Mouse (Mus musculus) liver, adult (tissue): ENCODE data around the gene Runx2.

ENCODE experiments used
- GATA4 ChIP-seq: IDR thresholded peaks from 2 replicates; pipeline ENCODE4 v1.6.1; 2014; ENCODE audit warnings: mild to moderate bottlenecking, low read length; ENCODE audit not compliant: insufficient replicate concordance

Gene Runx2

GRCm38 (mm10) chr17:44734501-44735222, 79.9 kb downstream of the Runx2 start:
- no peak for TF ChIP-seq GATA4

DNA sequence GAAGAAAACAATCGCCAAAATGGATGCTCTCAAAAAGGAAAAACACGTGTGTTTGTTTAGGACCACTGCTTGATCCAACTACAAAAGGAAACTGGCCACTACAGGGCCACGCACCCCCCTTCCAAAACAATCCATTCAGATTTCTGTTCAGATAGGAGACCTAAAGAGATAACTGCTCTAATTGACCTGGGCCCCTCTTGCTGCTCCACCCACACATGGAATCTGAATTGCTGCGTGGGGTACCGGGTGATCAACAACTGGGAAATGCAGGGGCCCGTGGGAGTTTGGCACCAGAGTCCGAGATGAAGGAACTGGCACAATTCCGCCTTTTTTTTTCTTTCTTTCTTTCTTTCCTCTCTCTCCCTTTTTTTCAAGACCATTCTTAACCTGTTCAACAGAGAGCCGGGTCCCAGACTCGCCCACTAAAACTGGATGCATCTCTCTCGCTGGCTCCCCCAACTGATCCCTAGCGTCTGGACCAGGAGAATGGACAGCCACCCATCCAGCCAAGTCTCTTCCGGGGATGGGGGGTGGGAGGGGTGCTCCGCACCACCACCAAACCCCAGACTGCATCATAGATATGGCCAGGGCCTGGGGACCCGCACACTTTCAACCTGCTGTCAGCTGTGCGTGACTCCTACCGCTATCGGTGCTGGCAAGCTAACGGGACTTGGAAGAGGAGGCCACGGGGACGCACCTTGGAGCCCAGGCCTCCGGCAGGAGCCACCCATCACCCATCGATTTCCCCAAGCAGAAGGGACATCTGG, 80.9 kb downstream of the Runx2 start:
- TF ChIP-seq GATA4, result no peak

GRCm38 (mm10) chr17:44728464-44728863, 86.1 kb downstream of the Runx2 start:
- no peak for TF ChIP-seq GATA4

DNA sequence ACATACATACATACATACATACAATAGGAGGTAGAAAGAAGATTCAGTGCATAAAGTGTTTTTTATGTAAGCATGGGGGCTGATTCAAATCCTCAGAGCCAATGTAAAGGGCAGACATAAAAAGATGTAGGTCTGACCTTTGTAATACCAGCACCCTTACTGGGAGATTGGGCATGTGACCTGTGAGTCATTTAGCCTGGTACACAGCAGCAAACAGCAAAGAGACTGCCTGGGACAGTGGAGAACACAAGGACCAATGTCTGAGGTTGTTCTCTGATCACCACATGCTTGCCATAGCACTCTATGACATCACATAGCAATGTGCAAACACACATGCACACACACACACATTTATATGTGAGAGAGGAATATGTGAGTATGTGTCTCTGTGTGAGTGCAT, 86.9 kb downstream of the Runx2 start:
- no peak for TF ChIP-seq GATA4

GRCm38 (mm10) chr17:44724805-44725480, 89.7 kb downstream of the Runx2 start:
- TF ChIP-seq GATA4, result no peak

GRCm38 (mm10) chr17:44724255-44724654, 90.3 kb downstream of the Runx2 start:
- no peak for TF ChIP-seq GATA4

- TF ChIP-seq GATA4, result no peak
Measured at GRCm38 (mm10) chr17:44722103-44722792, 92.3 kb downstream of the Runx2 start.

DNA sequence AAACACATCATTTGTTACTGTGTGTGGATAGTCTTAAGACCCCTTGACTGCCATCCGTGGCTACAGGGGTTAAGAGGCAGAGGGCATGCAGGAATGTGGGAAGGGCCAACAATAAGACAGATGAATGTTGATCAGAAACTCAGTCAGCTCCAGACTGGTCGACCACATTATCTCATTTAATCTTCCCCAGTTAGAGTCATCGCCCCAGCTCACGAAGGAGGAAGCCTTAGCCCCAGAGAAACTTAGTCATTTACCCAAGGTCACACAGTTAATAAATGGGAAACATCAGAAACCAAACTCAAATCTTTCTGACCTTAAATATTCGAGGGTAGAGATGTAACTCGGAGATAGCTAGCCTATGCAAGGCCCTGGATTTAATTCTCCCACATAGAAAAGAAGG, 96.0 kb downstream of the Runx2 start:
- TF ChIP-seq GATA4, result no peak

DNA sequence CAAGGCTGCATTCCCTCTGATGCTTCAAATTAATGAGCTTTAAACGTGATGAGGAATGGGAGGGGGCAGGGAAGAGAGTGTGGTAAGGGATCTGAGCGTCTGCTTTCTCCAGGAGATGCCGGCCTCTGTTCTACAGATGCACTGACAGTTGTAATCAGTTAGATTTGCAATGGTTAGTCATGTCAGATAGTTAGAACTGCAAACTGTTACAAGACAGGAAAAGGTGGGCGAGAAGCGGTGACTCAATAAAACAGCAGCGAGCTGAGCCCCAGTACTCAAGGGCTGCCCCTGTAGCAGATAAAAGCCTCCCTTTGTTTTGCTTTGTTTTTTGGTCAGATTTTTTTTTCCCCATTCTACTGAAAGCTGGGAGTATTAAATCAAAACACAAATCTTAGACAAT, 96.6 kb downstream of the Runx2 start:
- TF ChIP-seq GATA4, result no peak

DNA sequence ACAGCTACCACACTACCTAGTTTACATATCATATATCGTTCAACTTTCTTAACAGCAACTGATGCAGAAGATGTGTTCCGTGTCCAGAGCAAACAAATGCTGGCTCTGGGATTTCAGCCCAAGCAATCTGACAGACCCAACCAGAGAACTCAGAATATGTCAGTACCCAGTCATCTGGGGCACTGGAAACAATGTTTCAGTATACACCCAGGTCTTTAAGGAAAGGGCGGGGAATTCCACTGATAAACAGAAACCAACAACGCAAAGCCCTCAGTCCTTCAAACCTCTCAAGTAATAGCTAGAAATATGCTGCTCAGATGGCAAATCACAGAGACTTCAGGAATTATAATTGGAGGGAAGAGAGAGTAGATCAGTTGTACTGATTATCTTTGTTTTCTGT, 100.5 kb downstream of the Runx2 start:
- no peak for TF ChIP-seq GATA4

DNA sequence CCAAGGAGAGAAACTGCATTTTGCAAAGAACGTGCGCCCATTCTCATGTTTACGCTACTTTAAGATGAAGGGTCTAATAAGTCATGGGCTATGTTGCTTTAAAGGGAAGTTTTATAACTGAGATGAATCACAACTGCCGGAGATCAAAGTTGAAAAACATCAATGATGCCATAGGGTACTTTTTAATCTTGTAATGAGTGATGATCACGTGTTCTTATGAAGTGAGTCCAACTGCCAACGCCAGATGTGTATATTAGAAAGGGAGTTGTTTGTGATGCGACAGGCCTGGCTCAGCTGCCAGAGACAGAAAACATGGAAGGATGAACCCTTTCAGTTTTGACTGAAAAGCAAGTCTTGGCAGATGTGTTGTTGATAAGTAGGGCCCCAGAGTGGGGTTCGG, 101.2 kb downstream of the Runx2 start:
- no peak for TF ChIP-seq GATA4

- no peak for TF ChIP-seq GATA4
Measured at GRCm38 (mm10) chr17:44709516-44710252, 104.9 kb downstream of the Runx2 start.

GRCm38 (mm10) chr17:44707956-44708355, 106.6 kb downstream of the Runx2 start:
- no peak for TF ChIP-seq GATA4

DNA sequence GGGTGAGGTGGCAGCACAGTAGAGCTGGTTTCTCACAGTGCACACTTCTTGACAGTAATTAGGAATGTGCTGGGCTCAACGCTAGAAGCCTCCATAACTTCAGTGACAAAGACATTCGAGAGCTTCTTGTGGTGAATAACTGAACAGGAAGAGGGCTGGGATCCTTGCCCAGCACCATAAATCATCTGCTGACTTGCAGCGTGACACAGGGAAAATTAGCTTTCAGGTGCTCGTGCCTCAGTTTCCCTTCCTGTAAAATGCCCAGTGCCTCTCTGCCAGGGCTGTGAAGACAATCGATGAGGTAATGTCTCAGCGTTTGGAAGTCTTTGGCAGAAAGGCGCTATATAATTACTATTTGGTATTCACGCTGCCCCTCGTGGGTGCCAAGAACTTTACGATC, 108.1 kb downstream of the Runx2 start:
- no peak for TF ChIP-seq GATA4
